Mouse (Mus musculus): ENCODE measurements around the gene Phf1. TPM values are rescaled to one million over a fixed set of nuclear protein-coding genes. Genes with fewer than 3 reads are reported as not detected.

Gene Phf1
- polyA plus RNA-seq, 1 experiment = 41.2 TPM

GRCm38 (mm10) chr17:26951952-26952877 is 19.4 kb downstream of the Phf1 start:
- TF ChIP-seq CTCF (conservative IDR thresholded peaks at IDR 0.05; ENCODE audit: insufficient read depth, insufficient read length, low read depth, low read length) = no peak
- TF ChIP-seq POLR2A (IDR thresholded peaks at IDR 0.05; ENCODE audit: low read depth, low read length) = no peak
- Histone ChIP-seq H3K4me3 (ENCODE audit: insufficient read depth, low read depth, low read length) (peak overlapping the region; percentile 33), H3K4me1 (ENCODE audit: control insufficient read depth, insufficient read depth, low read length) (peaks cover 4% of the 10 kb centered on the region), H3K27me3 (replicated peaks; ENCODE audit: control insufficient read depth, insufficient read depth, low read length) (no peaks in the 10 kb centered on the region), H3K27ac (ENCODE audit: insufficient read depth, low read depth, low read length) (no peak overlapping the region), H3K36me3 (ENCODE audit: control insufficient read depth, insufficient read depth, low read length) (no peaks in the 10 kb centered on the region)
- WGBS = 33% methylated on average over 23 of the region's 23 CpGs
- no peak for DNase-seq

DNA sequence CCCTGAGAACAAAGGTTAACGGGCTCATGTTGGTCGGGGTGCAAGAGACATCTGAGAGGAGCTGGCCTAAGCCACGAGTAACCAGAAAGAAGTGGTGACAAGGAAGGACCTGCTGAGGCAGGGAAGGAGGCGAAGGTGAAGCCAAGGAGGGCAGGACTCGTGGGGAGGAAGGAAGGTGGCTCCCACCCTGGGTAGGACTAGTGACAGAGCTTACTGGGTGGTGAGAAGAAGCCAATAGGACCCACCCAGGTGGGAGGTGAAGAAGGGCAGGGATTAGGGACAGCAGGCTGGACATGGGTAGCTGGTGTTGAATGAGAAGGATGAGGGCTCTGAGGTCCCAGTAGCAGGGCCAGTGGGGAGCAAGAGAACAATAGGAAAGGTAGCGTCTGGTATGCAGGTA is 20.3 kb downstream of the Phf1 start:
- no peak for DNase-seq
- H3K27me3 ChIP-seq (replicated peaks; ENCODE audit: control insufficient read depth, insufficient read depth, low read length) = no peaks in the 10 kb centered on the region
- H3K4me3 ChIP-seq (ENCODE audit: insufficient read depth, low read depth, low read length) = no peak overlapping the region
- no peaks in the 10 kb centered on the region for H3K36me3 ChIP-seq (ENCODE audit: control insufficient read depth, insufficient read depth, low read length)
- H3K27ac ChIP-seq (ENCODE audit: insufficient read depth, low read depth, low read length) = no peak overlapping the region
- 48% methylated on average over 6 of the region's 6 CpGs for WGBS
- no peaks in the 10 kb centered on the region; the same call in none of the 2 replicates for H3K4me1 ChIP-seq (ENCODE audit: control insufficient read depth, insufficient read depth, low read length)
- TF ChIP-seq CTCF (conservative IDR thresholded peaks at IDR 0.05; ENCODE audit: insufficient read depth, insufficient read length, low read depth, low read length) (no peak), POLR2A (IDR thresholded peaks at IDR 0.05; ENCODE audit: low read depth, low read length) (no peak)

- H3K27me3 ChIP-seq (replicated peaks; ENCODE audit: control insufficient read depth, insufficient read depth, low read length) = no peaks in the 10 kb centered on the region
- DNase-seq = no peak
- TF ChIP-seq CTCF (conservative IDR thresholded peaks at IDR 0.05; ENCODE audit: insufficient read depth, insufficient read length, low read depth, low read length) (no peak), POLR2A (IDR thresholded peaks at IDR 0.05; ENCODE audit: low read depth, low read length) (no peak)
- WGBS = 28% methylated on average over 16 of the region's 16 CpGs
- no peaks in the 10 kb centered on the region for H3K36me3 ChIP-seq (ENCODE audit: control insufficient read depth, insufficient read depth, low read length)
- no peaks in the 10 kb centered on the region; the same call in none of the 2 replicates for H3K4me1 ChIP-seq (ENCODE audit: control insufficient read depth, insufficient read depth, low read length)
- no peak overlapping the region for H3K4me3 ChIP-seq (ENCODE audit: insufficient read depth, low read depth, low read length)
- no peak overlapping the region for H3K27ac ChIP-seq (ENCODE audit: insufficient read depth, low read depth, low read length)
Measured at GRCm38 (mm10) chr17:26953726-26954125, 20.9 kb downstream of the Phf1 start.

GRCm38 (mm10) chr17:26956309-26956708 is 23.5 kb downstream of the Phf1 start:
- H3K27ac ChIP-seq (ENCODE audit: insufficient read depth, low read depth, low read length) = no peak overlapping the region
- TF ChIP-seq CTCF (conservative IDR thresholded peaks at IDR 0.05; ENCODE audit: insufficient read depth, insufficient read length, low read depth, low read length) (no peak), POLR2A (IDR thresholded peaks at IDR 0.05; ENCODE audit: low read depth, low read length) (no peak)
- no peaks in the 10 kb centered on the region for H3K36me3 ChIP-seq (ENCODE audit: control insufficient read depth, insufficient read depth, low read length)
- WGBS = 75% methylated on average over 5 of the region's 5 CpGs
- no peaks in the 10 kb centered on the region for H3K27me3 ChIP-seq (replicated peaks; ENCODE audit: control insufficient read depth, insufficient read depth, low read length)
- no peak for DNase-seq
- no peak overlapping the region for H3K4me3 ChIP-seq (ENCODE audit: insufficient read depth, low read depth, low read length)
- H3K4me1 ChIP-seq (ENCODE audit: control insufficient read depth, insufficient read depth, low read length) = no peaks in the 10 kb centered on the region; the same call in 1 of the 2 replicates

DNA sequence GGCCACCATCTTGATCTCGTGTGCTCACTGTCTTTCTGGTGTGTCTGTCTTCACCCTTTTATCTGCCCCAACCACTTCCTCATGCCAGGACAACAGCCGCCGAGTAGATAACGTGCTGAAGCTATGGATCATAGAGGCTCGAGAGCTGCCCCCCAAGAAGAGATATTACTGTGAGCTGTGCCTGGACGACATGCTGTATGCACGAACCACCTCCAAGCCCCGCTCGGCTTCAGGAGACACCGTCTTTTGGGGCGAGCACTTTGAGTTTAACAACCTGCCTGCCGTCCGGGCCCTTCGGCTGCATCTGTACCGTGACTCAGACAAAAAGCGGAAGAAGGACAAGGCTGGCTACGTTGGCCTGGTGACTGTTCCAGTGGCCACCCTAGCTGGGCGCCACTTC is 24.0 kb downstream of the Phf1 start:
- TF ChIP-seq POLR2A (IDR thresholded peaks at IDR 0.05; ENCODE audit: low read depth, low read length) (no peak), CTCF (conservative IDR thresholded peaks at IDR 0.05; ENCODE audit: insufficient read depth, insufficient read length, low read depth, low read length) (no peak)
- no peak overlapping the region for H3K27ac ChIP-seq (ENCODE audit: insufficient read depth, low read depth, low read length)
- no peaks in the 10 kb centered on the region for H3K27me3 ChIP-seq (replicated peaks; ENCODE audit: control insufficient read depth, insufficient read depth, low read length)
- H3K4me1 ChIP-seq (ENCODE audit: control insufficient read depth, insufficient read depth, low read length) = no peaks in the 10 kb centered on the region; the same call in 1 of the 2 replicates
- WGBS = 92% methylated on average over 18 of the region's 18 CpGs
- H3K36me3 ChIP-seq (ENCODE audit: control insufficient read depth, insufficient read depth, low read length) = no peaks in the 10 kb centered on the region
- no peak for DNase-seq
- no peak overlapping the region for H3K4me3 ChIP-seq (ENCODE audit: insufficient read depth, low read depth, low read length)

GRCm38 (mm10) chr17:26957872-26958271 is 25.0 kb downstream of the Phf1 start:
- no peak overlapping the region for H3K4me3 ChIP-seq (ENCODE audit: insufficient read depth, low read depth, low read length)
- H3K27me3 ChIP-seq (replicated peaks; ENCODE audit: control insufficient read depth, insufficient read depth, low read length) = no peaks in the 10 kb centered on the region
- no peak overlapping the region for H3K27ac ChIP-seq (ENCODE audit: insufficient read depth, low read depth, low read length)
- TF ChIP-seq CTCF (conservative IDR thresholded peaks at IDR 0.05; ENCODE audit: insufficient read depth, insufficient read length, low read depth, low read length) (no peak), POLR2A (IDR thresholded peaks at IDR 0.05; ENCODE audit: low read depth, low read length) (no peak)
- no peaks in the 10 kb centered on the region for H3K4me1 ChIP-seq (ENCODE audit: control insufficient read depth, insufficient read depth, low read length)
- no peak for DNase-seq
- no peaks in the 10 kb centered on the region for H3K36me3 ChIP-seq (ENCODE audit: control insufficient read depth, insufficient read depth, low read length)
- 92% methylated on average over 5 of the region's 5 CpGs for WGBS

- Histone ChIP-seq H3K27me3 (replicated peaks; ENCODE audit: control insufficient read depth, insufficient read depth, low read length) (no peaks in the 10 kb centered on the region), H3K36me3 (ENCODE audit: control insufficient read depth, insufficient read depth, low read length) (no peaks in the 10 kb centered on the region), H3K4me3 (ENCODE audit: insufficient read depth, low read depth, low read length) (no peak overlapping the region), H3K27ac (ENCODE audit: insufficient read depth, low read depth, low read length) (no peak overlapping the region), H3K4me1 (ENCODE audit: control insufficient read depth, insufficient read depth, low read length) (no peaks in the 10 kb centered on the region)
- WGBS = 63% methylated on average over 5 of the region's 5 CpGs
- TF ChIP-seq CTCF (conservative IDR thresholded peaks at IDR 0.05; ENCODE audit: insufficient read depth, insufficient read length, low read depth, low read length) (no peak), POLR2A (IDR thresholded peaks at IDR 0.05; ENCODE audit: low read depth, low read length) (no peak)
- no peak for DNase-seq
Measured at GRCm38 (mm10) chr17:26958880-26959279, 26.0 kb downstream of the Phf1 start.

Data from kidney, adult 2 months (tissue).